Comparison of ENCODE assay signal across 9 mouse cellular contexts in the genomic region with DNA sequence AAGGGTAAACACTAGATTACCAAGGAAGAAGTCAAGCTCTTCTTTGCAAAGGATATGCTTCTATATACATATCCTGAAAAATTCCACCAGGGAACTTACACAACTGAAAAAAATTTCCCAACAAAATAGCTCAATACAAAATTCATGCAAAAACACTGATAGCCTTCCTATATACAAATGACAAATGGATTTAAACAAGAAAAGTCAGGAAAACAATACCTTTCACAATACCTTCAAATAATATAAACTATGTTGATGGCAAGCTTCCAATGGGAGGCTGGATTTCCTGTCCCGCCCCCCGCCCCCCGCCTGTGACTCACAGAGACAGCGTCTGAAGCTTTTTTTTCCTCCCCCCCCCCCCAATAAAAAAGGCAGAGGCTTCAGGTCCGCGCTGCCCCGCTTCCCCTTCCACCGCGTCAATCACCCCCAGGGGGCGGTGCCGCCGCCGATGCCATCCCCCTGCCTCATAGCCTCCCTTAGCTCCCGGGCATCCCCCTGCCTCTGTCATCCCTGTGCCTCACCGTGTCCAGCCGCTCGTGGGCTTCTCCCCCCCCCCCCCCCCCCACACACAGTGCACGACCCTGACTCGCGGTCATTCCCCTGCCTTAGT. TPM values are rescaled to one million over a fixed set of nuclear protein-coding genes. Genes with fewer than 3 reads are reported as not detected.
DNase-seq lines count a peak whose midpoint lies in the region; ATAC-seq and TF ChIP-seq lines count a peak whose summit lies in the region.
"Had no signal": no experiment of that assay in that cellular context is flagged by ENCODE, and none has a peak within 500 bp of the region (broad histone marks: within the 10 kb centered on the region; RNA-seq: fewer than 3 reads in every experiment).

No protein-coding gene starts in this region.

- H3K36me3 ChIP-seq in kidney, embryonic 16.5 days (ENCODE audit: insufficient read depth, low read length) = no peaks in the 10 kb centered on the region
- no peaks in the 10 kb centered on the region for H3K36me3 ChIP-seq in hindbrain, embryonic 15.5 days
- no peaks in the 10 kb centered on the region for H3K36me3 ChIP-seq in midbrain, embryonic 13.5 days

- no peak for TF ChIP-seq CTCF in layer of hippocampus, adult 2 months (conservative IDR thresholded peaks at IDR 0.05)

- H3K27ac ChIP-seq in kidney, embryonic 16.5 days (ENCODE audit: low read length) = no peak overlapping the region
- no peak overlapping the region for H3K27ac ChIP-seq in hindbrain, embryonic 15.5 days (replicated peaks)
- H3K27ac ChIP-seq in midbrain, embryonic 13.5 days = no peak overlapping the region
- no peak overlapping the region for H3K27ac ChIP-seq in layer of hippocampus, adult 2 months

- H3K9me3 ChIP-seq in kidney, embryonic 16.5 days (ENCODE audit: low read length) = no peaks in the 10 kb centered on the region
- no peaks in the 10 kb centered on the region for H3K9me3 ChIP-seq in hindbrain, embryonic 15.5 days
- no peaks in the 10 kb centered on the region for H3K9me3 ChIP-seq in midbrain, embryonic 13.5 days

- ATAC-seq in kidney, embryonic 16.5 days (ENCODE audit: low FRiP score, low TSS enrichment) = no peak
- peak; percentile 23 for ATAC-seq in activated CD4-positive, CD25-positive, alpha-beta regulatory T cell, adult 4 months
- peak; percentile 56; the same call in 1 of the 2 replicates for ATAC-seq in hindbrain, embryonic 15.5 days (ENCODE audit: low FRiP score, low read depth)
- ATAC-seq in midbrain, embryonic 13.5 days = peak; percentile 63; the same call in 1 of the 2 replicates

- peak overlapping the region; percentile 42 for H3K4me3 ChIP-seq in kidney, embryonic 16.5 days (ENCODE audit: low read length)
- H3K4me3 ChIP-seq in hindbrain, embryonic 15.5 days = peak overlapping the region; percentile 41
- peak overlapping the region; percentile 37 for H3K4me3 ChIP-seq in midbrain, embryonic 13.5 days (replicated peaks)
- no peak overlapping the region for H3K4me3 ChIP-seq in layer of hippocampus, adult 2 months

- peaks cover 4% of the 10 kb centered on the region for H3K4me1 ChIP-seq in kidney, embryonic 16.5 days (ENCODE audit: insufficient read depth, low read length)
- H3K4me1 ChIP-seq in hindbrain, embryonic 15.5 days (replicated peaks) = no peaks in the 10 kb centered on the region
- H3K4me1 ChIP-seq in midbrain, embryonic 13.5 days (replicated peaks) = 0 out of 2 replicates have a peak, but pooled peaks cover 7% of the 10 kb centered on the region

- H3K9ac ChIP-seq in kidney, embryonic 16.5 days (replicated peaks; ENCODE audit: low read length) = peak overlapping the region; percentile 50
- H3K9ac ChIP-seq in hindbrain, embryonic 15.5 days = peak overlapping the region; percentile 35; the same call in 1 of the 2 replicates
- H3K9ac ChIP-seq in midbrain, embryonic 13.5 days (replicated peaks) = peak overlapping the region; percentile 49

- H3K4me2 ChIP-seq in kidney, embryonic 16.5 days (replicated peaks; ENCODE audit: low read depth, low read length) = peak overlapping the region; percentile 74
- H3K4me2 ChIP-seq in hindbrain, embryonic 15.5 days = peak overlapping the region; percentile 78
- peak overlapping the region; percentile 58 for H3K4me2 ChIP-seq in midbrain, embryonic 13.5 days (replicated peaks)

- WGBS in kidney, embryonic 16.5 days = under 1% methylated on average over 16 of the region's 20 CpGs
- WGBS in hindbrain, embryonic 15.5 days = 3% methylated on average over 19 of the region's 20 CpGs
- 0% methylated on average over 15 of the region's 20 CpGs for WGBS in midbrain, embryonic 13.5 days

- H3K27me3 ChIP-seq in kidney, embryonic 16.5 days (ENCODE audit: insufficient read depth, low read length) = no peaks in the 10 kb centered on the region
- no peaks in the 10 kb centered on the region for H3K27me3 ChIP-seq in hindbrain, embryonic 15.5 days
- H3K27me3 ChIP-seq in midbrain, embryonic 13.5 days = peaks cover 2% of the 10 kb centered on the region; the same call in 1 of the 2 replicates

- no peak for DNase-seq in kidney, postnatal 14 days
- no peak for DNase-seq in urinary bladder, postnatal 10 days (ENCODE audit: low spot score)
- DNase-seq in layer of hippocampus, adult 2 months (ENCODE audit: low spot score in 2 of 2) = no peak
- no peak for DNase-seq in cerebellum, postnatal 4 days (ENCODE audit: low spot score in 2 of 2)

RNA-seq across cellular contexts. Expression of gene Lcn4, which starts 9.8 kb away (rescaled TPM):
- not detected in 2 replicates for polyA plus RNA-seq in kidney, embryonic 16.5 days (2015; fragmentation: Nextera tagmentation; extraction: Ambion mirVana)
- polyA plus RNA-seq in activated CD4-positive, CD25-positive, alpha-beta regulatory T cell, adult 4 months (2017; shearing (Covaris generic)) = under 1 TPM; 0.89 to 0.96 TPM
- polyA plus RNA-seq in hindbrain, embryonic 15.5 days (2015; fragmentation: Nextera tagmentation; extraction: Ambion mirVana) = not detected in 2 replicates
- polyA plus RNA-seq in midbrain, embryonic 13.5 days (2015; fragmentation: Nextera tagmentation; extraction: Ambion mirVana) = not detected in 2 replicates
- not detected for total RNA-seq in layer of hippocampus, adult 2 months (2021)

RNA-seq across cellular contexts. Expression of gene Fam69b, which starts 33.0 kb away (rescaled TPM):
- polyA plus RNA-seq in kidney, embryonic 16.5 days (2015; fragmentation: Nextera tagmentation; extraction: Ambion mirVana) = 39.3 and 40.3 TPM in 2 replicates
- polyA plus RNA-seq in activated CD4-positive, CD25-positive, alpha-beta regulatory T cell, adult 4 months (2017; shearing (Covaris generic)) = 1 to 10 TPM in 1 of 2 experiments, under 1 TPM in 1; 0.90 to 2.1 TPM
- 138 and 152 TPM in 2 replicates for polyA plus RNA-seq in hindbrain, embryonic 15.5 days (2015; fragmentation: Nextera tagmentation; extraction: Ambion mirVana)
- 112 and 118 TPM in 2 replicates for polyA plus RNA-seq in midbrain, embryonic 13.5 days (2015; fragmentation: Nextera tagmentation; extraction: Ambion mirVana)
- 10 to 100 TPM; 70.3 to 72.6 TPM for total RNA-seq in layer of hippocampus, adult 2 months (2021)
- total RNA-seq: neutrophil, adult 5-6 weeks had no signal

RNA-seq across cellular contexts. Expression of gene Agpat2, which starts 57.0 kb away (rescaled TPM):
- polyA plus RNA-seq in kidney, embryonic 16.5 days (2015; fragmentation: Nextera tagmentation; extraction: Ambion mirVana) = 53.0 and 57.0 TPM in 2 replicates
- polyA plus RNA-seq in activated CD4-positive, CD25-positive, alpha-beta regulatory T cell, adult 4 months (2017; shearing (Covaris generic)) = 10 to 100 TPM in 1 of 2 experiments, 1 to 10 TPM in 1; 8.2 to 11.0 TPM
- polyA plus RNA-seq in hindbrain, embryonic 15.5 days (2015; fragmentation: Nextera tagmentation; extraction: Ambion mirVana) = 6.1 and 6.6 TPM in 2 replicates
- polyA plus RNA-seq in midbrain, embryonic 13.5 days (2015; fragmentation: Nextera tagmentation; extraction: Ambion mirVana) = 4.0 and 5.3 TPM in 2 replicates
- 1 to 10 TPM; 1.6 to 2.5 TPM for total RNA-seq in layer of hippocampus, adult 2 months (2021)

Comparison
In these comparisons a context has a peak if more than half of its experiments do, and no peak if none do; other contexts are left out.
1. RNA of gene Fam69b, which starts 33.0 kb away (polyA plus RNA-seq): 138 to 152 TPM in hindbrain, embryonic 15.5 days, 112 to 118 TPM in midbrain, embryonic 13.5 days and 39.3 to 40.3 TPM in kidney, embryonic 16.5 days; 0.90 to 2.1 TPM in activated CD4-positive, CD25-positive, alpha-beta regulatory T cell, adult 4 months; every median in the first group is over 10 times any median in the second.
2. Peak in every context shown above with its lines, with median percentiles within 50 percentile points of each other: H3K4me2 ChIP-seq and H3K9ac ChIP-seq.